Comparison of ENCODE assay signal across 10 mouse cellular contexts in the genomic region with DNA sequence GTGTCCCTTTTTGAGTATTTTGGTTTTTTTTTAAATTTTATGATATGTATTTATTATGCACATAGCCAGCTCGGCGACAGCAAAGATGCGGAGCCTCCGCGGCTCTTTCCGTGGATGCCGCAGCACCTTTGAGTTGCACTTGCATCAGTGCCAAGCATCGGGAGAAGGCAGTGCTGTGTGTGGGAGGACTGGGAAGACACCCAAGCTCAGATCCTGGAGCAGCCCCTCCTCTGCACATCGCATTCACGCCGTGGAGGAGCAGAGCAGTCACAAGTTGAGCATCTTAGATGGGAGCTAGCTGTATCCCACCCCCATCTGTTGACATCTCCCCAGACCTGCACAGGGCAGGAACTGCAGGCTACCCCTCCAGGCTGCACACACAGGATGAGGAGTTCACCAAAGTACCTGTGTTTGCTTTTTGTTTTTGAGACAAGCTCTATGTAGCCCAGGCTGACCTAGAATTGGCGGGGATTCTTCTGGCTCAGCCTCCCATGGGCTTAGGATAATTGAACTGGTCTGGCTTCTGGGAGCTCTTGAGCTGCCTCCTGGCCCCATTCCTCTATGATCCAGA. TPM values are rescaled to one million over a fixed set of nuclear protein-coding genes. Genes with fewer than 3 reads are reported as not detected.
DNase-seq lines count a peak whose midpoint lies in the region; ATAC-seq and TF ChIP-seq lines count a peak whose summit lies in the region.
"Had no signal": no experiment of that assay in that cellular context is flagged by ENCODE, and none has a peak within 500 bp of the region (broad histone marks: within the 10 kb centered on the region; RNA-seq: fewer than 3 reads in every experiment).

No protein-coding gene starts in this region.

- no peak overlapping the region for H3K27ac ChIP-seq in midbrain, embryonic 12.5 days (replicated peaks)
- H3K27ac ChIP-seq in midbrain, embryonic 15.5 days, result no peak overlapping the region
- peak overlapping the region; percentile 98; the same call in 1 of the 2 replicates for H3K27ac ChIP-seq in embryonic fibroblast, embryonic 13.5 days (ENCODE audit: insufficient read depth, low read length)
- H3K27ac ChIP-seq in heart, adult 2 months, result no peak overlapping the region
- no peak overlapping the region for H3K27ac ChIP-seq in limb, embryonic 10.5 days
- H3K27ac ChIP-seq: hindbrain, embryonic 15.5 days had no signal

- no peaks in the 10 kb centered on the region for H3K4me1 ChIP-seq in midbrain, embryonic 12.5 days
- H3K4me1 ChIP-seq in midbrain, embryonic 15.5 days, result no peaks in the 10 kb centered on the region
- H3K4me1 ChIP-seq in embryonic fibroblast, embryonic 13.5 days (ENCODE audit: control insufficient read depth, insufficient read depth, low read length), result peaks cover 11% of the 10 kb centered on the region
- no peaks in the 10 kb centered on the region; the same call in 1 of the 2 replicates for H3K4me1 ChIP-seq in heart, adult 2 months (ENCODE audit: control insufficient read depth, insufficient read depth, low read length)
- peaks cover 16% of the 10 kb centered on the region for H3K4me1 ChIP-seq in limb, embryonic 10.5 days
- H3K4me1 ChIP-seq: hindbrain, embryonic 15.5 days had no signal

- no peaks in the 10 kb centered on the region for H3K27me3 ChIP-seq in midbrain, embryonic 12.5 days
- H3K27me3 ChIP-seq in midbrain, embryonic 15.5 days (replicated peaks), result no peaks in the 10 kb centered on the region
- H3K27me3 ChIP-seq in heart, adult 2 months (ENCODE audit: control insufficient read depth, insufficient read depth, low read length), result no peaks in the 10 kb centered on the region
- no peaks in the 10 kb centered on the region for H3K27me3 ChIP-seq in limb, embryonic 10.5 days (ENCODE audit: low read depth, poor library complexity, severe bottlenecking)
- H3K27me3 ChIP-seq: hindbrain, embryonic 15.5 days had no signal

- H3K4me2 ChIP-seq in midbrain, embryonic 12.5 days (replicated peaks), result no peak overlapping the region
- H3K4me2 ChIP-seq in midbrain, embryonic 15.5 days, result no peak overlapping the region
- H3K4me2 ChIP-seq: hindbrain, embryonic 15.5 days had no signal

- DNase-seq in layer of hippocampus, postnatal 36 days, result peak; percentile 68 to 74
- DNase-seq in testis, postnatal 14 days (ENCODE audit: low spot score), result peak; percentile 33
- DNase-seq in heart, adult 2 months, result no peak
- DNase-seq in kidney, adult 8-10 months, result no peak
- DNase-seq in limb, embryonic 10.5 days (ENCODE audit: low spot score), result no peak

- no peaks in the 10 kb centered on the region for H3K9me3 ChIP-seq in midbrain, embryonic 12.5 days
- H3K9me3 ChIP-seq in midbrain, embryonic 15.5 days, result no peaks in the 10 kb centered on the region
- no peaks in the 10 kb centered on the region for H3K9me3 ChIP-seq in limb, embryonic 10.5 days (replicated peaks)
- H3K9me3 ChIP-seq: G1E; hindbrain, embryonic 15.5 days had no signal

- no peak for TF ChIP-seq POLR2A in embryonic fibroblast, embryonic 13.5 days (IDR thresholded peaks at IDR 0.05; ENCODE audit: low read depth, low read length)
- TF ChIP-seq POLR2A in heart, adult 2 months (IDR thresholded peaks at IDR 0.05; ENCODE audit: insufficient read depth, low read depth, low read length), result no peak

- WGBS in midbrain, embryonic 12.5 days, result 87% methylated on average over 12 of the region's 12 CpGs
- WGBS in midbrain, embryonic 15.5 days, result 84% methylated on average over 12 of the region's 12 CpGs
- WGBS in heart, adult 2 months, result 47% methylated on average over 12 of the region's 12 CpGs
- 81% methylated on average over 12 of the region's 12 CpGs for WGBS in limb, embryonic 10.5 days

- H3K9ac ChIP-seq in midbrain, embryonic 12.5 days (replicated peaks), result no peak overlapping the region
- H3K9ac ChIP-seq in midbrain, embryonic 15.5 days, result no peak overlapping the region
- H3K9ac ChIP-seq in heart, adult 2 months (ENCODE audit: low read depth, low read length), result no peak overlapping the region
- H3K9ac ChIP-seq: hindbrain, embryonic 15.5 days had no signal

- no peak overlapping the region for H3K4me3 ChIP-seq in midbrain, embryonic 12.5 days
- H3K4me3 ChIP-seq in midbrain, embryonic 15.5 days, result no peak overlapping the region
- no peak overlapping the region for H3K4me3 ChIP-seq in embryonic fibroblast, embryonic 13.5 days (ENCODE audit: insufficient read depth, low read length)
- H3K4me3 ChIP-seq in heart, adult 2 months, result no peak overlapping the region
- H3K4me3 ChIP-seq in limb, embryonic 10.5 days, result no peak overlapping the region
- H3K4me3 ChIP-seq: hindbrain, embryonic 15.5 days had no signal

- intact Hi-C loops in heart, adult 2 months (cut with DNase I), result no loop called here

- ATAC-seq in midbrain, embryonic 12.5 days (ENCODE audit: low FRiP score, low read depth), result 0 out of 2 replicates have a peak, but pooled peaks have one; percentile 16
- ATAC-seq in midbrain, embryonic 15.5 days (replicated peaks), result no peak

- peaks cover 33% of the 10 kb centered on the region for H3K36me3 ChIP-seq in midbrain, embryonic 12.5 days
- peaks cover 15% of the 10 kb centered on the region for H3K36me3 ChIP-seq in midbrain, embryonic 15.5 days (replicated peaks)
- H3K36me3 ChIP-seq in heart, adult 2 months (ENCODE audit: control insufficient read depth, insufficient read depth, low read length), result no peaks in the 10 kb centered on the region
- H3K36me3 ChIP-seq in limb, embryonic 10.5 days, result peaks cover 42% of the 10 kb centered on the region

- H3K79me2 ChIP-seq in heart, adult 2 months (replicated peaks; ENCODE audit: control insufficient read depth, insufficient read depth, low read length), result no peaks in the 10 kb centered on the region

- TF ChIP-seq EP300 in heart, adult 2 months (IDR thresholded peaks at IDR 0.05; ENCODE audit: insufficient read depth, low read depth, low read length), result no peak

- no peak for TF ChIP-seq CTCF in embryonic fibroblast, embryonic 13.5 days (IDR thresholded peaks at IDR 0.05; ENCODE audit: borderline replicate concordance, insufficient read depth, low read length)
- TF ChIP-seq CTCF in heart, adult 2 months (IDR thresholded peaks at IDR 0.05), result no peak

RNA-seq across cellular contexts. Expression of a gene that starts 15.7 kb away (rescaled TPM):
- 0.85 and 1.3 TPM in 2 replicates for polyA plus RNA-seq in midbrain, embryonic 12.5 days (2016; fragmentation: Nextera tagmentation; extraction: Ambion mirVana)
- polyA plus RNA-seq in midbrain, embryonic 15.5 days (2015; fragmentation: Nextera tagmentation; extraction: Ambion mirVana), result 1.9 and 2.3 TPM in 2 replicates
- 0.83 TPM in 1 of 2 replicates, not detected in the other for polyA plus RNA-seq in embryonic fibroblast, embryonic 13.5 days (2011; ENCODE audit: insufficient read length, low read depth, missing spikeins)
- 1 to 10 TPM; 5.1 to 8.7 TPM for total RNA-seq in layer of hippocampus, postnatal 36 days (2021)
- 1 to 10 TPM; 8.8 to 10.0 TPM for total RNA-seq in heart, adult 2 months (2021)
- polyA plus RNA-seq in heart, adult 2 months (2012; rRNA removed), result 16.2 and 18.1 TPM in 2 replicates
- 0.55 and 0.90 TPM in 2 replicates for polyA plus RNA-seq in limb, embryonic 10.5 days (2016; fragmentation: Nextera tagmentation; extraction: Ambion mirVana)
- total RNA-seq: G1E had no signal
- polyA plus RNA-seq: G1E had no signal

RNA-seq across cellular contexts. Expression of a gene that starts 38.0 kb away (rescaled TPM):
- 6.4 and 6.6 TPM in 2 replicates for polyA plus RNA-seq in midbrain, embryonic 12.5 days (2016; fragmentation: Nextera tagmentation; extraction: Ambion mirVana)
- polyA plus RNA-seq in midbrain, embryonic 15.5 days (2015; fragmentation: Nextera tagmentation; extraction: Ambion mirVana), result 3.8 and 4.1 TPM in 2 replicates
- 28.9 and 37.3 TPM in 2 replicates for polyA plus RNA-seq in embryonic fibroblast, embryonic 13.5 days (2011; ENCODE audit: insufficient read length, low read depth, missing spikeins)
- total RNA-seq in layer of hippocampus, postnatal 36 days (2021), result 10 to 100 TPM in 1 of 2 experiments, 1 to 10 TPM in 1; 8.8 to 10.5 TPM
- total RNA-seq in heart, adult 2 months (2021), result 10 to 100 TPM in 1 of 2 experiments, 1 to 10 TPM in 1; 9.7 to 10.7 TPM
- polyA plus RNA-seq in heart, adult 2 months (2012; rRNA removed), result 6.6 and 7.4 TPM in 2 replicates
- polyA plus RNA-seq in limb, embryonic 10.5 days (2016; fragmentation: Nextera tagmentation; extraction: Ambion mirVana), result 7.3 and 7.7 TPM in 2 replicates

RNA-seq across cellular contexts. Expression of a gene that starts 43.4 kb away (rescaled TPM):
- polyA plus RNA-seq in midbrain, embryonic 12.5 days (2016; fragmentation: Nextera tagmentation; extraction: Ambion mirVana), result 40.7 and 45.6 TPM in 2 replicates
- polyA plus RNA-seq in midbrain, embryonic 15.5 days (2015; fragmentation: Nextera tagmentation; extraction: Ambion mirVana), result 54.6 and 57.9 TPM in 2 replicates
- 35.1 and 41.8 TPM in 2 replicates for polyA plus RNA-seq in embryonic fibroblast, embryonic 13.5 days (2011; ENCODE audit: insufficient read length, low read depth, missing spikeins)
- 100 to 1,000 TPM in 1 of 2 experiments, 10 to 100 TPM in 1; 91.1 to 102 TPM for total RNA-seq in layer of hippocampus, postnatal 36 days (2021)
- total RNA-seq in heart, adult 2 months (2021), result 10 to 100 TPM; 78.6 to 82.0 TPM
- 53.8 and 56.7 TPM in 2 replicates for polyA plus RNA-seq in heart, adult 2 months (2012; rRNA removed)
- 27.7 and 28.6 TPM in 2 replicates for polyA plus RNA-seq in limb, embryonic 10.5 days (2016; fragmentation: Nextera tagmentation; extraction: Ambion mirVana)

RNA-seq across cellular contexts. Expression of a gene that starts 43.5 kb away (rescaled TPM):
- 193 and 203 TPM in 2 replicates for polyA plus RNA-seq in midbrain, embryonic 12.5 days (2016; fragmentation: Nextera tagmentation; extraction: Ambion mirVana)
- 392 and 438 TPM in 2 replicates for polyA plus RNA-seq in midbrain, embryonic 15.5 days (2015; fragmentation: Nextera tagmentation; extraction: Ambion mirVana)
- 332 and 376 TPM in 2 replicates for polyA plus RNA-seq in embryonic fibroblast, embryonic 13.5 days (2011; ENCODE audit: insufficient read length, low read depth, missing spikeins)
- total RNA-seq in layer of hippocampus, postnatal 36 days (2021), result 100 to 1,000 TPM; 426 to 430 TPM
- total RNA-seq in heart, adult 2 months (2021), result 100 to 1,000 TPM; 298 to 421 TPM
- polyA plus RNA-seq in heart, adult 2 months (2012; rRNA removed), result 200 and 225 TPM in 2 replicates
- 111 and 137 TPM in 2 replicates for polyA plus RNA-seq in limb, embryonic 10.5 days (2016; fragmentation: Nextera tagmentation; extraction: Ambion mirVana)

Comparison
In these comparisons a context has a peak if more than half of its experiments do, and no peak if none do; other contexts are left out.
1. DNase-seq: peak in layer of hippocampus, postnatal 36 days (2 of 2) and testis, postnatal 14 days (single experiment); none in heart, adult 2 months (0 of 2), kidney, adult 8-10 months (0 of 2) and limb, embryonic 10.5 days (single experiment).